Mouse (Mus musculus): ENCODE results near the gene Zfp330. TPM values are rescaled to one million over a fixed set of nuclear protein-coding genes. Genes with fewer than 3 reads are reported as not detected.

The Zfp330 gene
- total RNA-seq (2023), result 88.2 TPM

DNA sequence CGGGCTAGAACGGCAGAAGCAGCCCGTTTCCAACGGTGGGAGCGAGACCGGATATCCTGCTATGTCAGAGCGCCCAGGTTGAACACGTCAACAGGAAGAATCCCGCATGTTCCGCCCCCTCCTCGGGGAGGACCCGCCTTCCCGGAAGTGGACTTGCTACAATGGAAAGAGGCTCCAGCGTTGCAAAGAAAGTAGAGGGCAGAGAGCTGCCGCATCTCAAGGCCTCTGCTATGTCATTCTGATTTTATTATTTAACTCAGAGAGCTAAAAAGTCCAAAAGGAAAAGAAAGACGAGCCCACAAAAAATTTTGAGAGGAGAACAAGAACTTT lies at the start of gene Zfp330:
Gene Zfp330, minus strand, starts transcription at position 68 of the 330 bp plus-strand sequence.

Other genes starting within 250 kb of the Zfp330 start
- gene Rnf150, start 89.2 kb upstream of the Zfp330 start, total RNA-seq (2023), result 0.21 TPM